Mouse (Mus musculus): ENCODE measurements around the gene Arhgap21.

GRCm38 (mm10) chr2:20888751-20889150 lies 79.9 kb downstream of the Arhgap21 start:
- TF ChIP-seq POLR2AphosphoS5 (IDR thresholded peaks at IDR 0.05; ENCODE audit: insufficient replicate concordance, low read depth, low read length), result no peak
- TF ChIP-seq CTCF (IDR thresholded peaks at IDR 0.05; ENCODE audit: low read depth, low read length), result no peak
- no peak for TF ChIP-seq GATA1 (IDR thresholded peaks at IDR 0.05; ENCODE audit: borderline replicate concordance, low read length)
- TF ChIP-seq TAL1 (conservative IDR thresholded peaks at IDR 0.05; ENCODE audit: low read depth, low read length), result no peak
- no peak for TF ChIP-seq GATA2 (IDR thresholded peaks at IDR 0.05; ENCODE audit: borderline replicate concordance, low read depth, low read length)

Data from G1E (cell line).